Mouse (Mus musculus) liver, adult 2 months (tissue): ENCODE measurements at regions not wholly inside any gene's neighbourhood (a gene's known extent, or its start where the extent isn't known, plus 50 kb on each side); places are given as distances from the start of the nearest gene placed in this dataset.

Source experiments
- CTCF ChIP-seq: fragments of 200-500 bp; IDR thresholded peaks from 2 replicates; pipeline ENCODE4 v1.5.1; 2011; ENCODE audit warnings: low read depth, low read length, control low read depth
- POLR2A ChIP-seq: fragments of 200-500 bp; IDR thresholded peaks from 2 replicates; pipeline ENCODE4 v1.6.1; 2011; ENCODE audit warnings: low read length, control low read depth; ENCODE audit not compliant: insufficient read depth; ENCODE audit errors: extremely low read depth

GRCm38 (mm10) chr13:111978675-111979020 lies 169.9 kb upstream of the Map3k1 start:
- TF ChIP-seq CTCF, result no peak
- no peak for TF ChIP-seq POLR2A
